Mouse (Mus musculus) left cerebral cortex, postnatal 36 days (tissue): ENCODE measurements around the gene Mdfic. TPM values are rescaled to one million over a fixed set of nuclear protein-coding genes. Genes with fewer than 3 reads are reported as not detected.
A peak's percentile ranks its signal among the peaks of the same experiment; 100 is the strongest.
"Not testable (repeated sequence)": the region's sequence is repeated elsewhere in the genome, so short reads cannot be mapped to it uniquely, and the experiment has no call there.

Experiments used
- DNase-seq, 2 experiments: peaks; one replicate each; pipeline ENCODE4 v3.0.0; 2021 to 2022; ENCODE audit warnings: low spot score in 2 of 2, mixed read lengths in 1 of 2
- intact Hi-C: fragments of 180-260 bp; cut with DNase I; formaldehyde crosslinking; loops from one replicate; pipeline ENCODE4 v1.15.1; 2025
- total RNA-seq, 2 experiments: library from RNA; stranded (reverse); gene quantifications; 2 replicates each; pipeline ENCODE4 v1.2.3; 2021

Mdfic gene
- total RNA-seq: 1 to 10 TPM; 2.7 to 2.8 TPM

DNA sequence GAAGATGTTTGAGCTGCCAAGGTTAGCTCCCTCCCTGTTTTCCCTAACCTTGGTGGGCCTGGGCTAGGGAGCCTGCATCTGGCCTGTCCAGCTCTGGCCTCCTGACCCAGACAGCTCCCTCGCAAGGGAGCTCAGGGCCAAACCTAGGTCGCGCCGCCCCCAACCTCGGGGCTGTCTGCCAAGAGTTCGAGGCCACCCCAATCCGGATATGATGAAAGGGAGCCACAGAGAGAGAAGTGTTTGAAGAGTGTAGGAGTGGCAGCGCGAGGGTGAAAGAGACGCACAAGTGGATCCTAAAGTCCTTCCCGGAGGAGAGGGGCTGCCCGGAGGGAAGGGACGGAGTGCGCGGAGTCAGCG, at the start of gene Mdfic:
Gene Mdfic, plus strand, starts transcription at position 201 of the 357 bp plus-strand sequence.
- intact Hi-C loops: no loop called here
- DNase-seq: no peak

- intact Hi-C loops: no loop called here
- no peak for DNase-seq
Observed at GRCm38 (mm10) chr6:15671364-15671763, 49.1 kb upstream of the Mdfic start.

DNA sequence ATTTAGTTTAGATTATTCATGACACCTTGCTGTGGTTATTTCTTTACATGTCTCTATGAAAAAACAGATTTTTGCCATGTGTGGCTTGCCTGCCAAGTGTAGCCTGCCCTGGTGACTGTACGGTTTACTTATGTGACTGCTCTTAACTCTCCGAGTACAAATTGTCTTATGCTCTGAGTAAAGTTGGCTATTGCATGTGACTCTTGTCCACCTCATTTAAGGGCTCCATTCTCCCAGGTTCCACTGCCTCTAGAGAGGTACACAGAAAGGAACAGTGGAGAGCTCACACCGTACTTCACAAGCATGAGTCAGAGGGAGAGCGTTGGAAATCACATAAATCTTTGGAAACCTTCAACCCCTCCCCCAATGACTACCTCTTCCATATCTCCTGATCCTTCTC, 10.4 kb upstream of the Mdfic start:
- DNase-seq: no peak
- intact Hi-C loops: no loop called here

DNA sequence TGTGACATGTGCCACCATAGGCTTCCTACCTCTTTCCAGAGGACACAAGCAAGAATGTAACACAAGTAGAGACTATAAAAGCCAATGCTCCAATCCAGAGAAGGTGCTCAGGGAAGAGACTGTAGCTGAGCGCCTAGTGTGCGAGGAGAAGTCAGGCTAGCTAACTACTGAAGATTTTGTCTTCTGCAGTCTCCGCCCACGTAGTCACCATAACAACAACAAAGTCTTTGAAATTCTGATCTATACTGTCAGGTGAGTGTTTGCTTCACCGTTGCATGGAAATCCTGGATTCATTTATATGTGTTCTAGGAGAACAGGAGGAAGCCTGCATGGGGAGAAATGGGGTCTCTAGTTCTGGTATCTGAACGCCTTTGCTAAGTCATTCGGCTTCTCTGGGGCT, 9.8 kb upstream of the Mdfic start:
- intact Hi-C loops: no loop called here
- DNase-seq: no peak

DNA sequence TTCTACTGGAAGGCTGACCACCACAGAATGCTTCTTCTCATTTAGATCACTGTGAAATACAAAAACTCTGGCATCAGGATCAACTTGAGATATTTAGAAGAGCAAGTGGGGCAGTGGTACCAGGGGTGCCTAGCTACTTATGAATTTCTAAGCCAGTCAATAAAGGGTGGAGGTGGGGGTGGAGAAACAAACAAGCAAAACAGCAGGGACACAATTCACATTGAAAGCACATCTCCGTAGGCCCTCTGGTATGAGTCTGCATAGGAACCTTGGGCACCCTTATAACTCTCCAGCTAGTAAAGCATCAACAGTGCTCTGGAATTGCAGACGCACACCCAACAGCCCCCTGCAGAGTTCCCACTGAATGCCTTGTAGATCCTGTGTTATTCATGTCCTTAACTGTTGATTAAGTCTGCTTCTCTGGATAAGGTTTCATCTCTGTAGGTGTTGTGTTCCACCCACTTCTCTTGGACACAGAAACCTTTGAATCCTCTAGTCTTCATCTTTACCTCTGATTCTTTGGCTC, 7.5 kb upstream of the Mdfic start:
- no peak for DNase-seq
- intact Hi-C loops: no loop called here

GRCm38 (mm10) chr6:15714036-15714435, 6.4 kb upstream of the Mdfic start:
- intact Hi-C loops, DNase-seq: not testable (repeated sequence)

DNA sequence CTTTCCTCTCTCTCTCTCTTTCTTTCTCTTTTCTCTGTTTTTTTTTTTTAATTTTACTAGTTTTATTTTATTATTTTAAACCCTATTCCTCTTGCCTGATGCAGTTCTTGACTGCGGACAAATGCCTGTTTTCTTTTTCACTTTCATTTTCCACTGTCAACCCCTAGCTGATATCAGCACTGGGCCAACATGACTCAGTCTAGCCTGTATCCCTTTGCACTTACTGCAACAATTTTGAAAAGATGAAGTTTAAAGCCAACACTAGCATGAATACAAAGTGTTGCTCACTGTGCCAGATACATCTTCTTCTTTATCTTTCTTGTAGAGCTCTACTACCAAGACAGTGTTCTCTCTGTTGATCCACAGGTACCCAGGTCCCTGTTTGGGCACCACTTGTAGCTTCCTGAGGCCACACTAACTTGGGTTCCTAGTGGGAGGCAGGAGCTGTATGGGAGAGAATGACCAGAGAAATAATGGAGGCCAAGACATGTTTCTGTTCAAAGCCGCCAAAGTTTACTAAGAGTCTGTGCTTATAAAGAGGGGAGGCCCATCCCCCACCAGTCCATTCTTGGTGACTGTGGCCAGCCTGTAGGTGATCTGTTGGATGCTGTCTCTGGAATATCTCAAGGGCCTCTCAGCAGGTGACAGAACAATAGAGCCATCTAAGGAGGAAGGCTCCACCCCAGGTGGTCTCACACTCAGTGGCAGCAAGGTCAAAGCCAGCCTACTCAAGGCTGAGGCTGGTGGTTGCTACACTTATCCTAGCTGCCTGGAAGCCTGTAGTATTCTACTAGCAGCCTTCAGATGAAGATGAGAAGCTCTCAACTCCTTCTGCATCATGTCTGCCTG, 5.2 kb upstream of the Mdfic start:
- intact Hi-C loops: no loop called here
- DNase-seq: no peak

DNA sequence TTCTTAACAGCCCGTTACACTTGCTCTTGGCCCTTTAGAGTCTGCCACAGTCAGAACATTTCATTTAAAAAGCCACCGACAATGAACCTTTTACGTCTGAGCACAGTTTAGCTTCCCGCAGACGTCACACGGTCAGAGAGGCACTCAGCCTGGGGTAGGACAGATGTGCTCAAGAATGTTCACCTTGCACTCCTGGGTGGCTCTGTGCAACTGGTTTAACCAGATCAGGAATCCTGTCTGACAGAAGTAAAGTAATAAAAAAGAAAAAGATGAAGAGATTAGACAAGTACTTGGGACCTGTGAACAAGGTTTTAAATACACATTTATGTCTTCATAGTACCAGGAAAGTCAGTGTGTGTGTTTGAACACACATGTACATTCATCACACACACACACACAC, 542 bp upstream of the Mdfic start:
- DNase-seq: no peak
- intact Hi-C loops: no loop called here

- DNase-seq: peak; percentile 5 to 28
- intact Hi-C loops: no loop called here
Observed at GRCm38 (mm10) chr6:15720818-15721715, 606 bp downstream of the Mdfic start.

- no peak for DNase-seq
- intact Hi-C loops: no loop called here
Observed at GRCm38 (mm10) chr6:15721716-15722031, 1.2 kb downstream of the Mdfic start.

GRCm38 (mm10) chr6:15722631-15723030, 2.2 kb downstream of the Mdfic start:
- DNase-seq, intact Hi-C loops: not testable (repeated sequence)

GRCm38 (mm10) chr6:15724304-15724703, 3.8 kb downstream of the Mdfic start:
- intact Hi-C loops: no loop called here

DNA sequence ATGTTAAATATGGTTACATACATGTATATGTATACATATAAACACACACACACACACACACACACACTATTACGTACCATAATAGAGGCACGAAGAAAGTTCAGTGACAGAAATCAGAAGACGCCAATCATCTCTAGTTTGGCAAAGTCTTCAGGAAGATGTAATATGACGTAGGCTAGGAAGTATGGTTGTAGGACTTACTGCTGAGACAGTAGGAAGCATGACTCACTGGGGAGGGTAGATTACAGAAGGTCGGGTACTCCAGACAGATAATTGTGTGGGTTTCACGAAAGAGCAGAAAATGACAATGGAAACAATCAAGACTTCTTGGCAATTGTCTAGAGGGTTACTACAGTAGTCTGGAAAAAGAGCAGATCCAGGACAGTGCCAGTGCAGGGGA, 6.0 kb downstream of the Mdfic start:
- no peak for DNase-seq
- intact Hi-C loops: no loop called here

More at GRCm38 (mm10) chr6:15724304-15724703, 3.8 kb downstream of the Mdfic start:
- no peak for DNase-seq

- intact Hi-C loops: no loop called here
Observed at GRCm38 (mm10) chr6:15727681-15728410, 7.4 kb downstream of the Mdfic start.

DNA sequence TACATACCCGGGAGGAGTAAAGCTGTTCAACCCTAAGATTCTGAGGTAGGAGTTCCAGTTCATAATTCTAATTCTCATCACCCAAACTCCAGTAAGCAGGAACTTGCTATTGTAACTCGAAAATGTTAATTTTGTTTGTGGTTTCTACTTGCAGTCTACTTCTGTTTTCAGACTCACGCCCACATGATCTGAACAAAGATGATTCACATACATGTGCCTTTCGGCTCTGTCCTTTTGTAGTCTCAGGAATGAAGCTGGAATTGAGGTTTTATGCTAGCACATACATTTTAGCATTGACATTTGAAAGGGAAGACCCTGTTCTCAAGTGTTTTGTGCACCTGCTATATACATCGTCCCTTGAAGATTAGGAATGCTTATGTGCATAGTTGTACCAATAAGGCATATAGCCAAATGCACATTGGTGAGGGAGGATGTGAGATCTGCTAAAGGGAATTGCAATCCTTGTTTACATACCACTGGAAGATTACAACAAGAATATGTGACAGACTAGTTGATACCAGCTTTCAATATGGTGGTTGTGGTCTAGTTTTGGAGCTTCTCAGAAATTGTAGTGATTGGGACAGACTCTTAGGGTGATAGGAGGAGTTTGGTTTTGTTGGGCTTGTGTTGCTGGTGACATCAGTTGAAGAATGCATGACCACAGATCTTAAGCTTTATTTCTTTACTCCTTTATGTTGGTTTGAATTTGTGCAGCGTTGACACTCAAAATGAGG, 8.6 kb downstream of the Mdfic start:
- no peak for DNase-seq
- intact Hi-C loops: no loop called here

More at GRCm38 (mm10) chr6:15727681-15728410, 7.4 kb downstream of the Mdfic start:
- DNase-seq: no peak

DNA sequence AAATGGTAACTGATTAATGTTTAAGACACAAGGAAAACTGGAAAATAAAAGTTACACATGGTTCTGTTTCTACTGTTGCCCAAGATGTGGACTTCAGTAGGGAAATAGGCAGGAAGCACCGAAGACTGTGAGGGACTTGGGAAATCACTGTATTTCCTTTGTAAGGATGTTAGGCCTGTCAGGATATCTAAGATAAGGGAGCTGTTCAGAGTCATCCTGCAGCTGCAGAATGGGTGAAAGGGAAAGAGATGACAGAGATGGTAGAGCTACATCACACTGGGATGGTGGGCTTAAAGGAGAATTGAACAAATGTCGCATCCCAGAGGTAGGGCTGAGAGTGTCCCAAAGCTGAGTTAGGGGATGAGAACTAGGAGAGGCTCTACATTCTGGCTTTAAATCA, 9.8 kb downstream of the Mdfic start:
- DNase-seq: no peak
- intact Hi-C loops: no loop called here

- no peak for DNase-seq
- intact Hi-C loops: no loop called here
Observed at GRCm38 (mm10) chr6:15730666-15731065, 10.2 kb downstream of the Mdfic start.

DNA sequence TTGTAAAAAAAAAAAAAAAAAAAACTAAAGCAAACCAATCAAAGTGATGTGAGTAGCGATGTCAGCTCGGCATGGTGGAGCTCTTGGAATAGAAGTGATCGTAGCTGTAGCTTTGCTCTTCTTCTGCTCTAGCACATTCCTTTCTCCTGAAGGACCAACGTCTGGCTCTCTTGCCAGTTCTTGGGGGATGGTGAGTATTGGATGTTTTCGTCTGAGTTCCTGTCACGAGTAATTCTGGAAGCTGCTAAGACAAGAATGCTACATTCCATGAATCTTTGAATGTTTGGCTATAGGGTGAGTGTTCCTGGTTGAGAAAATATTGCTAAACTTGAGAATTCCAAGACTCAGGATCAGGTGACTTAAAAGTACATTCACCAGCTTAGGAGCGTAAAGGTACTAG, 11.0 kb downstream of the Mdfic start:
- DNase-seq: no peak
- intact Hi-C loops: no loop called here

DNA sequence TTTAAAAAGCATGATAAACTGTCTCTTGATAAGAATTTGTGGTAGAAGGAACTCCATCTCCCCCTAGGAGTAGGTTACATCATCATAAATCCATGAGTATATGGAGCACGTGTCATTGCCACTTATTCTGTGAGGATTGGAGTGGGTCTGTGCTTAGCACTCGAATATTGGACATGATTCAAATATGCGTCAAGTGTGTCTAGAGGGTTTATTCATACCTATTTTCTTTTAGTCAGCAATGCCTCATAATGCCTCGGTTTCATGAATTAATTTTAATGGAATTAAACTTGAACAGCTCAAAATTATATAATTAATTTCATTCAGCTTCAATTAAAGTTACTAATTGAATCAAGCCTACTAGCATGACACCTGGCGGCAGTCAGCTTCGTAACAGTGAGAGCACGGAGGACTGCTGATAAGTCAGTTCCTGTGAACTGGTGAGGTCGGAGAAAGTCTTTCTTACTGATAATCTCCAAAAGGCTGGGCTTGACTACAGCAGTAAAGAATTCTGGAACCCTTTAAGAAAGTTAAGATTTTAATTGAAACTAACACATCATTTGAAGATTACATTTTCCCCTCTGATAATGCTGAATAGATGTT, 17.0 kb downstream of the Mdfic start:
- intact Hi-C loops: no loop called here
- no peak for DNase-seq
